Comparison of ENCODE assay signal across 17 mouse cellular contexts in genomic region chr5:132425792-132426309, GRCm38 (mm10).
"Had no signal": no experiment of that assay in that cellular context is flagged by ENCODE, and none has a peak within 500 bp of the region (broad histone marks: within the 10 kb centered on the region; RNA-seq: fewer than 3 reads in every experiment).

No protein-coding gene starts in this region.

- H3K27ac ChIP-seq: left cerebral cortex, adult 2 months; limb, embryonic 12.5 days; limb, embryonic 15.5 days; liver, embryonic 12.5 days; liver, embryonic 15.5 days; neural tube, embryonic 12.5 days; neural tube, embryonic 15.5 days; stomach, postnatal 0 days had no signal

- DNase-seq: kidney, adult 18-20 months; layer of hippocampus, postnatal 36 days; left cerebral cortex, postnatal 4 days; lung, adult 2 months; lung, postnatal 14 days; lung, postnatal 4 days; midbrain, embryonic 14.5 days; thymus, postnatal 25 days had no signal

- ATAC-seq: intestine, embryonic 16.5 days; liver, embryonic 12.5 days had no signal

- H3K4me3 ChIP-seq: left cerebral cortex, adult 2 months; limb, embryonic 12.5 days; limb, embryonic 15.5 days; liver, embryonic 12.5 days; liver, embryonic 15.5 days; neural tube, embryonic 12.5 days; neural tube, embryonic 15.5 days had no signal
